Mouse (Mus musculus) intestine, embryonic 16.5 days (tissue): ENCODE results near the gene Acadm. TPM values are rescaled to one million over a fixed set of nuclear protein-coding genes. Genes with fewer than 3 reads are reported as not detected.

Experiments
- ATAC-seq: fragments of 200-750 bp; cut with Nextera tagmentation; 2 replicates; pipeline ENCODE4 v1.8.0; 2017; ENCODE audit warnings: moderate TSS enrichment, moderate library complexity
- H3K27ac ChIP-seq: fragments of 300-500 bp; sonication (generic); 2 replicates; pipeline ENCODE4 v1.5.1; 2014; ENCODE audit warnings: mild to moderate bottlenecking, low read length
- H3K27me3 ChIP-seq: fragments of 300-500 bp; sonication (generic); replicated peaks from 2 replicates; pipeline ENCODE4 v1.6.1; 2014; ENCODE audit warnings: low read length, control low read depth, mixed read lengths; ENCODE audit not compliant: control insufficient read depth, insufficient read depth
- H3K36me3 ChIP-seq: fragments of 300-500 bp; sonication (generic); 2 replicates; pipeline ENCODE4 v1.6.1; 2014; ENCODE audit warnings: low read length, control low read depth; ENCODE audit not compliant: control insufficient read depth, insufficient read depth
- H3K4me1 ChIP-seq: fragments of 300-500 bp; sonication (generic); 2 replicates; pipeline ENCODE4 v1.6.1; 2014; ENCODE audit warnings: low read length, control low read depth, mixed read lengths; ENCODE audit not compliant: control insufficient read depth, insufficient read depth
- H3K4me2 ChIP-seq: fragments of 300-500 bp; sonication (generic); 2 replicates; pipeline ENCODE4 v1.6.1; 2014; ENCODE audit warnings: low read depth, low read length, control low read depth
- H3K4me3 ChIP-seq: fragments of 300-500 bp; sonication (generic); 2 replicates; pipeline ENCODE4 v1.5.1; 2014; ENCODE audit warnings: mild to moderate bottlenecking, low read length
- H3K9ac ChIP-seq: fragments of 300-500 bp; sonication (generic); 2 replicates; pipeline ENCODE4 v1.6.1; 2014; ENCODE audit warnings: low read depth, low read length
- H3K9me3 ChIP-seq: fragments of 300-500 bp; sonication (generic); 2 replicates; pipeline ENCODE4 v1.6.1; 2016; ENCODE audit warnings: low read length, control low read depth; ENCODE audit not compliant: control insufficient read depth
- WGBS: fragments of 180-500 bp; shearing (Covaris S2); extraction: QIAGEN DNeasy Blood & Tissue Kit; methylation state at CpG from one replicate; pipeline ENCODE4 v1.1.7; 2014; 5-methylcytosine and 5-hydroxymethylcytosine counted together
- polyA plus RNA-seq: library from polyadenylated mRNA; unstranded; fragments of >200 nt; fragmentation: Nextera tagmentation; extraction: Ambion mirVana; gene quantifications from 2 replicates; pipeline ENCODE4 v1.2.1, GENCODE M21; 2015

Gene Acadm
- polyA plus RNA-seq, 1 experiment from 2014 or later, result 146 TPM

GRCm38 (mm10) chr3:153968549-153968948 lies 24.1 kb upstream of the Acadm start:
- Histone ChIP-seq H3K27ac (no peak overlapping the region), H3K36me3 (no peaks in the 10 kb centered on the region), H3K4me2 (no peak overlapping the region), H3K27me3 (peaks cover 8% of the 10 kb centered on the region), H3K9ac (no peak overlapping the region), H3K4me1 (0 out of 2 replicates have a peak, but pooled peaks cover 3% of the 10 kb centered on the region), H3K9me3 (no peaks in the 10 kb centered on the region), H3K4me3 (no peak overlapping the region)
- ATAC-seq, result no peak
- 50% methylated on average over 4 of the region's 4 CpGs for WGBS

GRCm38 (mm10) chr3:153967447-153967846 lies 23.0 kb upstream of the Acadm start:
- WGBS, result 51% methylated on average over 5 of the region's 5 CpGs
- H3K9me3 ChIP-seq, result no peaks in the 10 kb centered on the region
- no peak overlapping the region for H3K4me2 ChIP-seq
- peak; percentile 60 for ATAC-seq
- no peaks in the 10 kb centered on the region; the same call in 1 of the 2 replicates for H3K27me3 ChIP-seq
- no peaks in the 10 kb centered on the region for H3K36me3 ChIP-seq
- H3K4me3 ChIP-seq, result no peak overlapping the region
- H3K4me1 ChIP-seq, result no peaks in the 10 kb centered on the region
- no peak overlapping the region for H3K27ac ChIP-seq
- no peak overlapping the region for H3K9ac ChIP-seq

DNA sequence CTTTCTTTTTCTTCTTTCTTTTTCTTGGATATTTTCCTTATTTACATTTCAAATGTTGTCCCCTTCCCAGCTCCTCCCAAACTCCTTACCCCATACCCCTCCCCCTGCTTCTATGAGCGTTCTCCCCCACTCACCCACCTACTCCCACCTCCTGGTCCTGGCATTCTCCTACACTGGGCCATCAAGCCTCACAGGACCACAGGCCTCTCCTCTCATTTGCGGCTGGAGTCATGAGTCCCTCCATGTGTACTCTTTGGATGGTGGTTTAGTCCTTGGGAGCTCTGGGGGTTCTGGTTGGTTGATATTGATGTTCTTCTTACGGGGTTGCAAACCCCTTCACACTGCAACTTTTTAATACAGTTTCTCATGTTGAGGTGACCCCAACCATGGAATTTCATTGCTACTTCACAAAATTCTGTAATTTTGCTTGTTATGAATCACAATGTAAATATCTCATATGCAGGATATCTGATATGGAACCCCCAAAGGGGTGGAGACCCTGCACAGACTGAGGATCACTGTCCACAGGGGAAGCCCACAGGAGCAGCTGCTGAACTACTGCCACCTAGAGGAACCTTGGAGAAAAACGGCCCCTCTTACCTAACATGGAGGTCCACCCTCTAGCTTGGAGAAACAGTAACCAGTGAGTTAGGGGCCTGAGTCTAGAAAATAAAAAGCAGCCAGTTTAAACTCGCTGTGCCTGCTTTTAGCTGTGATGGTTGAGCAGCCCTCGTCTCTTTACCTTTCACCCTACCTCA lies 17.4 kb upstream of the Acadm start:
- no peak for ATAC-seq
- Histone ChIP-seq H3K27me3 (no peaks in the 10 kb centered on the region), H3K36me3 (no peaks in the 10 kb centered on the region), H3K4me1 (no peaks in the 10 kb centered on the region), H3K4me2 (no peak overlapping the region), H3K9me3 (no peaks in the 10 kb centered on the region), H3K4me3 (no peak overlapping the region), H3K9ac (no peak overlapping the region), H3K27ac (no peak overlapping the region)
- WGBS, result 78% methylated on average over 6 of the region's 6 CpGs

GRCm38 (mm10) chr3:153960884-153961283 lies 16.5 kb upstream of the Acadm start:
- H3K27me3 ChIP-seq, result no peaks in the 10 kb centered on the region
- no peaks in the 10 kb centered on the region for H3K36me3 ChIP-seq
- H3K4me1 ChIP-seq, result no peaks in the 10 kb centered on the region
- H3K27ac ChIP-seq, result no peak overlapping the region
- ATAC-seq, result no peak
- no peak overlapping the region for H3K9ac ChIP-seq
- H3K9me3 ChIP-seq, result no peaks in the 10 kb centered on the region
- no peak overlapping the region for H3K4me2 ChIP-seq
- 58% methylated on average over 2 of the region's 2 CpGs for WGBS
- H3K4me3 ChIP-seq, result no peak overlapping the region

DNA sequence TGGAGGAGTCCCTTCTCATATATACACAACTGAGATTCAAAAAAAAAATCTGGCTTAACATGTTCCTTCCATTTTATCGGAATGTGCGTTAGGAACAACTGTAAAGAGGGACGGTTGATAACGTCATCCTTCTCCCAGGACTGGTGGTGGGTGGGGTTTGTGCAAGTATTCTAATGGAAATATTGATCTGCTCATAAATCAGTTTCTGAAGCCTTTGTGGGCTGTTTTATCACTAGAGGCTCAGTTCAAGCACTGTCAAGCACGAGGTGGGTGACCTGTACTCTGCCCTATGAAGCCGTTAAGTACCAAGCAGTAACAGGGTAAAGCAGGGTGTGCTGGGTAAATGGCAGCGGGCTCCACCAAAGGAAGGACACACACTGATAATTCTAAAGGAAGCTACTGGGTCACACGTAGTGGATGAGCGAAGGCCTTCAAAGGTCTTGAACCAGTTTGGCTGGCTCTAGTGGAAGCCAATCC lies 15.3 kb upstream of the Acadm start:
- Histone ChIP-seq H3K27ac (no peak overlapping the region), H3K36me3 (no peaks in the 10 kb centered on the region), H3K4me2 (no peak overlapping the region), H3K4me1 (no peaks in the 10 kb centered on the region), H3K4me3 (no peak overlapping the region), H3K27me3 (no peaks in the 10 kb centered on the region), H3K9ac (no peak overlapping the region), H3K9me3 (no peaks in the 10 kb centered on the region)
- WGBS, result 61% methylated on average over 9 of the region's 9 CpGs
- ATAC-seq, result peak; percentile 86

DNA sequence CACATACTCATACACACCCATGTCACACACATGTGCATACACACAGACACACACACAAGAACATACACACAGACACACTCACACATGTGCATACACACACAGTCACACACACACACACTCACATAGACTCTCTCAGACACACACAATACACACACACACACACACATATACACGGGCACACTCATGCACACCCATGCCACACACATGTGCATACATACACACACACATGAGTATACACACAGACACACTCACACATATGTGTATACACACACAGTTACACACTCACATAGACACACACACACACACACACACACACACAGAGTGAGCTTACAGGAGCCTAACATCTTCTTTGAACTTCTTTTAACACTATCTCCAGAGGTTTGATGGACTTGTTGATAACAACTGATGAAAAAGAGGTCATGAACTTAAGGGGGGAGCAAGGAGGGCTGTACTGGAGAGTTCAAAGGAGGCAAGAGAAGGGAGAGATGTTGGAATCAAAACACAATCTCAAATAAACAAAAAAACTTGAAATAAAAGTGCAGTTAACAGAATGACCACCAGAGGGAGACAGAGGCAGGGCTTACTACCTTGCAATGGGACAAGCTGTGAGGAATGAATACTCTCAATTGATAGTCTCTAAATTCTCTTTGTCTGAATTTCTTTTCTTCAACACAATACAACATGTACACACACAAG lies 14.8 kb upstream of the Acadm start:
- no peaks in the 10 kb centered on the region for H3K27me3 ChIP-seq
- H3K36me3 ChIP-seq, result no peaks in the 10 kb centered on the region
- H3K27ac ChIP-seq, result no peak overlapping the region
- no peaks in the 10 kb centered on the region for H3K9me3 ChIP-seq
- H3K9ac ChIP-seq, result no peak overlapping the region
- no peak overlapping the region for H3K4me3 ChIP-seq
- WGBS, result 90% methylated on average over 1 of the region's 1 CpGs
- no peak overlapping the region for H3K4me2 ChIP-seq
- ATAC-seq, result peak; percentile 57
- no peaks in the 10 kb centered on the region for H3K4me1 ChIP-seq

DNA sequence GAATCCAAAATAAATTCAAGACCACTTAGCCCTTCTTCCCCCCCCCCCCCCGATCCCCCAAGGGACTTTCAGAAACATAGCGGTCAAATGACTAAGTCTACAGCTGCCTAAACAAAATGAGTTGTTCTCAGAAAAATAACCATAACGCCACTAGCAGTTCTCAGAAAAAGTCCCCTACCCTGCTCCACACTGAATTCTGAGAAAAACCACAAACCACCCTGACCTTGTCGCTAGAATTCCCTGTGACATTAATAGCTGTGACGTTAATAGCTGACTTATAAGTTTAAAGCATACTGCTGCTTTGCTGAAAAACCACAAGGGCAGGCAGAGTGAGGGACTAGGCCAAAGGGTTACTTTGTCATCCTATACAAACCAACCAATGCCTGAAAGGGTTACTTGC lies 13.5 kb upstream of the Acadm start:
- ATAC-seq, result no peak
- no peaks in the 10 kb centered on the region for H3K36me3 ChIP-seq
- H3K4me1 ChIP-seq, result no peaks in the 10 kb centered on the region
- no peaks in the 10 kb centered on the region for H3K9me3 ChIP-seq
- no peak overlapping the region for H3K9ac ChIP-seq
- H3K27me3 ChIP-seq, result no peaks in the 10 kb centered on the region
- no peak overlapping the region for H3K27ac ChIP-seq
- H3K4me3 ChIP-seq, result no peak overlapping the region
- 92% methylated on average over 5 of the region's 5 CpGs for WGBS
- no peak overlapping the region for H3K4me2 ChIP-seq

- no peak for ATAC-seq
- Histone ChIP-seq H3K4me3 (no peak overlapping the region), H3K9ac (no peak overlapping the region), H3K27ac (no peak overlapping the region), H3K36me3 (no peaks in the 10 kb centered on the region), H3K4me2 (no peak overlapping the region), H3K9me3 (no peaks in the 10 kb centered on the region), H3K4me1 (no peaks in the 10 kb centered on the region), H3K27me3 (no peaks in the 10 kb centered on the region)
- WGBS, result 84% methylated on average over 2 of the region's 2 CpGs
Measured at GRCm38 (mm10) chr3:153948176-153948575, 3.7 kb upstream of the Acadm start.

DNA sequence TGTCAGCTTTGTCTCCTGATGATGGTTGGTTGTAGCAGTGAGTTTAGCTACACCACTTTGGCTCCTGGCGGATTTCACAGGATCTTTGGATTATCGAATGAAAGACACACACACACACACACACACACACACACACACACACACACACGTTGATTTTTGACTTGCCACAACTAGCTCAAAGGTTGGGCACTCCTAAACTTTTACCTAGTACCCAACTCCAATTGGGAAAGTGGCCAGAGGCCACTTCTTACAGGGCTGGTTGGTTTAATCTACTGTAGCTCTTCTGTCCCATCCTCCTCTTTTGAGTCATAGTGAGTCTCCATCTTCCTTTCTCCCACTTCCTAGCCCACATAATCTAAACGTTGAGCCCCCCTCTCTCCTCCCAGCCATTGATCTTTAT lies 2.8 kb upstream of the Acadm start:
- peaks cover 7% of the 10 kb centered on the region; the same call in 1 of the 2 replicates for H3K4me1 ChIP-seq
- H3K4me2 ChIP-seq, result no peak overlapping the region
- no peaks in the 10 kb centered on the region for H3K27me3 ChIP-seq
- no peak for ATAC-seq
- no peak overlapping the region for H3K9ac ChIP-seq
- no peak overlapping the region for H3K27ac ChIP-seq
- H3K9me3 ChIP-seq, result no peaks in the 10 kb centered on the region
- WGBS, result 67% methylated on average over 4 of the region's 4 CpGs
- no peak overlapping the region for H3K4me3 ChIP-seq
- no peaks in the 10 kb centered on the region for H3K36me3 ChIP-seq
